Mouse (Mus musculus): ENCODE data around the gene Mbnl2. TPM values are rescaled to one million over a fixed set of nuclear protein-coding genes. Genes with fewer than 3 reads are reported as not detected.

Gene Mbnl2
- total RNA-seq, 2 experiments from 2014 or later: 248 to 251 TPM

GRCm38 (mm10) chr14:120318974-120319731, 43.7 kb downstream of the Mbnl2 start:
- intact Hi-C loops (cut with DNase I): no loop called here
- no peak for TF ChIP-seq CTCF (IDR thresholded peaks at IDR 0.05)
- no peak for DNase-seq (ENCODE audit: extremely low spot score in 1 of 2, low spot score in 2 of 2)
- no peak overlapping the region for H3K27ac ChIP-seq
- no peak overlapping the region for H3K4me3 ChIP-seq

- no peak overlapping the region for H3K27ac ChIP-seq
- DNase-seq (ENCODE audit: extremely low spot score in 1 of 2, low spot score in 2 of 2): no peak
- TF ChIP-seq CTCF (IDR thresholded peaks at IDR 0.05): no peak
- no peak overlapping the region for H3K4me3 ChIP-seq
- intact Hi-C loops (cut with DNase I): no loop called here
Observed at GRCm38 (mm10) chr14:120322041-120322440, 46.6 kb downstream of the Mbnl2 start.

- intact Hi-C loops (cut with DNase I): no loop called here
- no peak for DNase-seq (ENCODE audit: extremely low spot score in 1 of 2, low spot score in 2 of 2)
- no peak for TF ChIP-seq CTCF (IDR thresholded peaks at IDR 0.05)
- no peak overlapping the region for H3K27ac ChIP-seq
- no peak overlapping the region for H3K4me3 ChIP-seq
Observed at GRCm38 (mm10) chr14:120323111-120323510, 47.6 kb downstream of the Mbnl2 start.

DNA sequence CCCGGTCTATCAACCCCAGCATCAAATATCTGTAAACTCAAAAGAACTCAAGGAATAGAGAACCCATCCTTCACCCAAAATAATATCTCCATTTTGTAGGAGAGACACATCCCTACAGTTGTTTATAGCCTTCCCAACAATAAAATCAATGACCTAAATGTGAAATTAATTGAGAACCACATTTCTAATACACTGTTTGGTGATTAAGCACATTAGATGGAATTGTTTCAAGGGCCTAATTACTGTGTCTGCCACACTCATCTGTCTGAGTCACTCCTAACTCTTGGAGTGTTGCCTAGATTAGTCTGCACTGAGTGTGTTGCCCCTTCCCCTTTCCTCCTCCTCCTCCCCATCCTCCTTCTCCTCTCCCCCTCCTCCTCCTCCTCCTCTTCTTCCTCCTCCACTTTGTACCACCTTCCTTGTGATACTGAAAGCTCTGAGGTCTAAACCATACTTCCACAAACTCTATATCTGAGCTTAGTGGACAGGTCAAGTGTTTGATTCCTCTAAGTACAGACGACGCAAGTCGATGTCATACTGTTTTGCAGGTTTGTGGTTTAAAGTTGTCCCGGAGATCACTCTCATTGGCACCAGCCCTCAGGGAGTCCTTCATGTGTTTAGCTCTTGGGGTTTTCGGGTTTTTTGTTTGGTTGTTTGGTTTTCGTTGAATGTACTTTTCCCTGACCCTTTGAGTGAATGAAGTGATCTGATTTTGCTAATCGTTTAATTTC, 48.8 kb downstream of the Mbnl2 start:
- intact Hi-C loops (cut with DNase I): no loop called here
- TF ChIP-seq CTCF (IDR thresholded peaks at IDR 0.05): no peak
- H3K4me3 ChIP-seq: no peak overlapping the region
- DNase-seq (ENCODE audit: extremely low spot score in 1 of 2, low spot score in 2 of 2): no peak
- no peak overlapping the region for H3K27ac ChIP-seq

DNA sequence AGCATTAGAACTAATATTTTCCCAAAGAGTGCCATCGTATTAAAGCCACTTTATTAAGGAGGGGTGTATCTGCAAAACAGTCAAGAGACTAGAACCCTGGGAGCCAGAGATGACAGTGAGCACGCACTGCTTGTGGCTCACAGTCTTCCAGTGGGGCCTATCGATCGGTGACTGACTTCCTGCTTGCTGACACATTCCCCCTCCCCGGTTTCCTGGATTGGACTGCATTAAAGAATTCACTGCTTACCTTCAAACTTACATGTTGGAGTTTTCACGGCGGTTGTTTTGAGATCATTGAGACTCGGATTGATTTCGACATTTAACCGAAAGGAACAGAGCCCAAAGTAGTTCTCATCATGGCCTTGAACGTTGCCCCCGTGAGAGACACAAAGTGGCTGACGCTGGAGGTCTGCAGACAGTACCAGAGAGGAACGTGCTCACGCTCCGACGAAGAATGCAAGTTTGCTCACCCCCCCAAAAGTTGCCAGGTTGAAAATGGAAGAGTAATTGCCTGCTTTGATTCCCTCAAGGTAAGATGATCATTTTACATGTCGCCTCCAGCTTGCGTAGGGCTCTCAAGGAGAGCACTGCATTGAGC, 49.5 kb downstream of the Mbnl2 start:
- H3K4me3 ChIP-seq: no peak overlapping the region
- TF ChIP-seq CTCF (IDR thresholded peaks at IDR 0.05): no peak
- intact Hi-C loops (cut with DNase I): no loop called here
- H3K27ac ChIP-seq: no peak overlapping the region
- DNase-seq (ENCODE audit: extremely low spot score in 1 of 2, low spot score in 2 of 2): no peak

DNA sequence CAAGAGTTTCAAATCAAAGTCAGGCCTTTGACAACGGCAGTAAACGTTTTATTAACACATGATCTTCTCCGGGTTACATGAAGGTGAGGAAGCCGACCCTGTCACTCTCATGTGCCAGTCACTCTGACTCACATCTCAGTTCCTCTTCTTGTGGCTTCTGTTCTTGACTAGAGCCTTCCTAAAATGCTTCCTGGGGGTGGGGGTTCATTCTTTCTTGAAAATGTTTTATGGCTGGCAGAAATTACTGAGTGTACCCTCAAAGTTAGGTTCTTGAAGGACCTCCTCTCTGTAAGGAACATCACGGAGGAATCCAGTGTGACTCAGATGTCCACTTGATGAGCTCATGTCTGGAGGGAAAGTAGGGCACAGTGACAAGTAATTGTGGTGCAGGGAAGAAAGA, 50.2 kb downstream of the Mbnl2 start:
- TF ChIP-seq CTCF (IDR thresholded peaks at IDR 0.05): no peak
- no peak overlapping the region for H3K27ac ChIP-seq
- no peak for DNase-seq (ENCODE audit: extremely low spot score in 1 of 2, low spot score in 2 of 2)
- intact Hi-C loops (cut with DNase I): no loop called here
- H3K4me3 ChIP-seq: no peak overlapping the region

- Histone ChIP-seq H3K27ac (peak overlapping the region; percentile 24), H3K4me3 (no peak overlapping the region)
- no peak for TF ChIP-seq CTCF (IDR thresholded peaks at IDR 0.05)
- intact Hi-C loops (cut with DNase I): no loop called here
- DNase-seq (ENCODE audit: extremely low spot score in 1 of 2, low spot score in 2 of 2): no peak
Observed at GRCm38 (mm10) chr14:120330454-120330853, 55.0 kb downstream of the Mbnl2 start.

- intact Hi-C loops (cut with DNase I): no loop called here
- TF ChIP-seq CTCF (IDR thresholded peaks at IDR 0.05): no peak
- peak overlapping the region; percentile 24 for H3K27ac ChIP-seq
Observed at GRCm38 (mm10) chr14:120330881-120331514, 55.5 kb downstream of the Mbnl2 start.

DNA sequence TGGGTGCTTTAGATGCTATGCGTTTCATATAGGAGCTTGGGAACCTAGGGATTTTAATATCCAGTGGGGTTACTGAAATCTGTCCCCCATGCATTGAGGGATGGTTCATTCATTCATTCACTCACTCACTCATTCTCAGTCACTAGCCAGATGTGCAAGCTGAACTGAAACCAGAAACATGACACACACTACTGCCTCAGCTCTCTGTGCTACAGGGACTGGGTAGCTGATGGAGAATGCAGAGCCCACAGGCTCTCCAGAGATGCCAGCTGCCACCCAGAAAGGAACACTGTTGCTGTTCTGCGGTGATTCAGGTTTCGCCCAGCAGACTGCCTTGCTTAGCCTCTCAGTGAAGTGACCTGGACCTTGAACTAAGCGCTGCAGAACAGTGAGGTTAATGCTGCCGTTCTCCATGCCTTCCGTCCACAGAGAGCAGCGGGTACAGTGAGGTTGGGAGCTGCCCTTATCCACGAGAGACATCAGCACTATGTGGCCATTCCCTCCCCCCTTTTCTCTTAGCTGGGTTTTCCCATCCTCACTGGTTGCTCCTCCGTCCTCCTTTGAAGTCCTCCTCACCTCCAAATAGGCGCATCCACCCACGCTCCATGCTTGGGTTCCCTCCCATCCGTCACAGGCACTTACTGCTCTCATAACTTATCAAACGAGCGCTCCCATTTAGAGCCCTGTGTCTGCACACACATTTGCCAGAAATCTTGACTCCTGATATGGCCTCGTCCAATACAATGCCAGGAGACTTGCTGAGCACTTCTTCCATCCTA, 58.2 kb downstream of the Mbnl2 start:
- intact Hi-C loops (cut with DNase I): no loop called here
- TF ChIP-seq CTCF (IDR thresholded peaks at IDR 0.05): no peak
- H3K27ac ChIP-seq: no peak overlapping the region

More at GRCm38 (mm10) chr14:120330881-120331514, 55.5 kb downstream of the Mbnl2 start:
- H3K4me3 ChIP-seq: no peak overlapping the region
- DNase-seq (ENCODE audit: extremely low spot score in 1 of 2, low spot score in 2 of 2): no peak

GRCm38 (mm10) chr14:120335366-120335765, 59.9 kb downstream of the Mbnl2 start:
- H3K4me3 ChIP-seq: no peak overlapping the region
- no peak overlapping the region for H3K27ac ChIP-seq
- intact Hi-C loops (cut with DNase I): no loop called here
- DNase-seq (ENCODE audit: extremely low spot score in 1 of 2, low spot score in 2 of 2): no peak
- TF ChIP-seq CTCF (IDR thresholded peaks at IDR 0.05): no peak

More for the DNA sequence above, 58.2 kb downstream of the Mbnl2 start:
- no peak overlapping the region for H3K4me3 ChIP-seq
- no peak for DNase-seq (ENCODE audit: extremely low spot score in 1 of 2, low spot score in 2 of 2)

DNA sequence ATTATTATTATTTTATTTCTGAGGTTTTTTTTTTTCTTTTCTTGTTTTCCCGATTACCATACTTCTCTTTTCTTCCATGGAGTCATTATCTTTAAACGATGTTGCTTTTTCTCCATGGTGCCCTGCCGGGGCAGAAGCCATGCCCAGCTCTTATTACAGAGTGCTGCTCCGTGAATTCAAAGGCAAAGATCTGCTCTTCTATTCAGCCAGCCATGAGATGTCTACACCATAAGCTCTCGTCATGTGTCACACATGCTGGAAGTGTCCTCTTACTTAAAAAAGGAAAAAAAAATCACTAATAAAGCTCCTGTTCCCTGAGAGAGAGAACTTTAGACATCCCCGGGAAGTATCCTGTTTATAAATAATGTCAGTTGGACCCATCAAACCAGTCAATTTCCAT, 60.4 kb downstream of the Mbnl2 start:
- intact Hi-C loops (cut with DNase I): no loop called here
- H3K4me3 ChIP-seq: no peak overlapping the region
- H3K27ac ChIP-seq: no peak overlapping the region
- DNase-seq (ENCODE audit: extremely low spot score in 1 of 2, low spot score in 2 of 2): no peak
- no peak for TF ChIP-seq CTCF (IDR thresholded peaks at IDR 0.05)
